Mouse (Mus musculus): ENCODE measurements around the gene Plekhg1. TPM values are rescaled to one million over a fixed set of nuclear protein-coding genes. Genes with fewer than 3 reads are reported as not detected.

Plekhg1 gene
- polyA plus RNA-seq, 1 experiment, result under 0.01 TPM

DNA sequence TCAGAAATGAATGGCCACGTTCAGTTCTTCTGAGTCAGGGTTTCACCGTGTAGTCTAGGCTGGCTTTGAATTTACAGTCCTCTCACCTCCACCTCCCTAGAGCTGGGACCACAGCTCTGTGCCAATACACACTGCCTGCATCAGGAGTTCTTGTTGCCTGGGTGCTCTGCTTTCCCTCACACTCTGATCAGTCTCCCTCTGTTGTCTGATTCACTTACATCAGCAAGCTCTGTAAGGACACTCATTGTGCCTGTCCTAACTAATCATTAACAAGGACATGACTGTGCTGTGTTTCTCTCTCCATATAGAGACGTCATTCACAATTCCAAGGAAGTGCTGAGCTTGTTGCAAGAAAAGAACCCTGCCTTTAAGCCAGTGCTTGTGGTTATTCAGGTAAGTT, 238.2 kb downstream of the Plekhg1 start:
- no peak for TF ChIP-seq MYOD1 (IDR thresholded peaks at IDR 0.05; ENCODE audit: control insufficient read depth in 1 of 3, insufficient read length in 2 of 3, low read depth in 2 of 3)
- no peak for TF ChIP-seq E2F4 (IDR thresholded peaks at IDR 0.05; ENCODE audit: insufficient read depth)
- no peak for TF ChIP-seq USF1 (IDR thresholded peaks at IDR 0.05; ENCODE audit: low read depth)
- no peak for TF ChIP-seq POLR2A (IDR thresholded peaks at IDR 0.05; ENCODE audit: insufficient read length, low read depth)
- no peak for TF ChIP-seq CEBPB (IDR thresholded peaks at IDR 0.05; ENCODE audit: insufficient read depth, poor library complexity, severe bottlenecking)
- no peak for TF ChIP-seq REST (IDR thresholded peaks at IDR 0.05; ENCODE audit: insufficient read depth, insufficient read length)
- no peak for TF ChIP-seq MAX (IDR thresholded peaks at IDR 0.05; ENCODE audit: low read depth)
- TF ChIP-seq POLR2AphosphoS2 (IDR thresholded peaks at IDR 0.05; ENCODE audit: insufficient read length, low read depth), result no peak
- no peak for TF ChIP-seq MYOG (IDR thresholded peaks at IDR 0.05; ENCODE audit: control insufficient read depth in 1 of 3, insufficient read depth in 1 of 3, insufficient read length in 2 of 3, low read depth in 2 of 3)
- no peak for TF ChIP-seq TCF12 (IDR thresholded peaks at IDR 0.05; ENCODE audit: insufficient read depth, poor library complexity, severe bottlenecking)
- no peak for TF ChIP-seq SRF (IDR thresholded peaks at IDR 0.05; ENCODE audit: control insufficient read depth, insufficient read length, low read depth)
- TF ChIP-seq TCF3 (IDR thresholded peaks at IDR 0.05; ENCODE audit: insufficient read length, low read depth), result no peak
- peaks cover 40% of the 10 kb centered on the region for H3K36me3 ChIP-seq (ENCODE audit: control insufficient read depth, insufficient read depth)

DNA sequence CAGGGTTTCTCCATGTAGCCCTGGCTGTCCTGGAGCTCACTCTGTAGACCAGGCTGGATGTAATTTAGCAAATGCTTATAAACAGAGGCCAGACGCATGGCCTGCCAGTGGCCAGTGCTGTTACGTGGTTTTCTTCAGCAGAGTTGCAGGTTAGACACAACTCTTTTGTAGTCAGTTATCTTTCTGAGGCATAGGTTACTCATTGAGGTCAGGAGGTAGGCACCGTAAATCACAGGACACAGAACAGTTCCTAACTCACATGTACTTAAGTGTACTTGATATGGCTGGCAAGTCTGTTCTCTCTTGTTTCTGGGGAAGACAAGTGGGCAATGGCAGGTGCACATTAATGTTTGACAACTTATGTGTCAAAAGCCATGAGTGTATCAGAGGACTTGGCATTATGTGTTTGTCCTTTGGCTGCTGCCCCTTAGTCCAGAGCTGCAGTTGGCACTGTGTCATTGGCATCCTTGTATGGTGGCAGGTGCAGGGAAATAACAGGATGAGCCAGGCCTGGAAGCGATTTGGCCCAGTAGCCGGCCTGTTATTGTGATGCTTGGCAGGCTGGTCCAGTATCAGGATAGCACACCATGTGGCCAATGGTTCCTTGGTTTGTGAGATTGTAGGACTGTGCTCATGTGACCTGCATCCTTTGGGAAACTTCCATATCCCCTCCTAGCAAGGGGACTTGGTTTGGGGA, 238.8 kb downstream of the Plekhg1 start:
- Histone ChIP-seq H3K4me2 (ENCODE audit: low read depth) (no peak overlapping the region), H3K79me2 (ENCODE audit: control insufficient read depth, insufficient read depth) (peaks cover 35% of the 10 kb centered on the region), H3K4me3 (no peak overlapping the region), H3K27me3 (ENCODE audit: control insufficient read depth, insufficient read depth, insufficient read length) (no peaks in the 10 kb centered on the region), H3K36me3 (ENCODE audit: control insufficient read depth, insufficient read depth) (peaks cover 43% of the 10 kb centered on the region), H3ac (ENCODE audit: control insufficient read depth, insufficient read length) (no peak overlapping the region)
- TF ChIP-seq TCF3 (IDR thresholded peaks at IDR 0.05; ENCODE audit: insufficient read length, low read depth) (no peak), MYOG (IDR thresholded peaks at IDR 0.05; ENCODE audit: control insufficient read depth in 1 of 3, insufficient read depth in 1 of 3, insufficient read length in 2 of 3, low read depth in 2 of 3) (no peak), MYOD1 (IDR thresholded peaks at IDR 0.05; ENCODE audit: control insufficient read depth in 1 of 3, insufficient read length in 2 of 3, low read depth in 2 of 3) (no peak), E2F4 (IDR thresholded peaks at IDR 0.05; ENCODE audit: insufficient read depth) (no peak), TCF12 (IDR thresholded peaks at IDR 0.05; ENCODE audit: insufficient read depth, poor library complexity, severe bottlenecking) (no peak), MAX (IDR thresholded peaks at IDR 0.05; ENCODE audit: low read depth) (no peak)

More for the DNA sequence above, 238.2 kb downstream of the Plekhg1 start:
- Histone ChIP-seq H3ac (ENCODE audit: control insufficient read depth, insufficient read length) (no peak overlapping the region), H3K4me2 (ENCODE audit: low read depth) (no peak overlapping the region), H3K4me3 (no peak overlapping the region), H3K27me3 (ENCODE audit: control insufficient read depth, insufficient read depth, insufficient read length) (no peaks in the 10 kb centered on the region), H3K79me2 (ENCODE audit: control insufficient read depth, insufficient read depth) (peaks cover 38% of the 10 kb centered on the region)

DNA sequence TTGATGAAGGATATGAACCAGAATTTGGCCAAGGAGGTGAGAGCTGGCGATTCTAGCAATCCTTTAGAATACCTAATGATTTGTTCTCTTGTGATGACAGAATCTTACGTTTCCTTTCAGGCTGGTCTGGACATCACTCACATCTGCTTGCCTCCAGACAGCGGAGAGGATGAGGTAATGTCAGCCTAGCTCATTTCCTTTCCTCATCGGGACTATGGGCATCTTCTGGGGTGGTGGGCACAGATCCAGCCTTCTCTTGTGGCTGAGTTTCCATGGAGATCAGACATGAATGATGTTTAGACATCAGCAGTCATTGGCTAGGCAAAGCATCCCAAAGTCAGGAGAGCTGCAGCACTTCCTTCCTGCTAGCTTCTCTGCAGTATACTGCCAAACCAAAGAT, 240.1 kb downstream of the Plekhg1 start:
- Histone ChIP-seq H3ac (ENCODE audit: control insufficient read depth, insufficient read length) (no peak overlapping the region), H3K79me2 (ENCODE audit: control insufficient read depth, insufficient read depth) (peaks cover 22% of the 10 kb centered on the region), H3K36me3 (ENCODE audit: control insufficient read depth, insufficient read depth) (peaks cover 52% of the 10 kb centered on the region), H3K4me2 (ENCODE audit: low read depth) (no peak overlapping the region), H3K4me3 (no peak overlapping the region), H3K27me3 (ENCODE audit: control insufficient read depth, insufficient read depth, insufficient read length) (no peaks in the 10 kb centered on the region)
- TF ChIP-seq E2F4 (IDR thresholded peaks at IDR 0.05; ENCODE audit: insufficient read depth), result no peak
- no peak for TF ChIP-seq MYOG (IDR thresholded peaks at IDR 0.05; ENCODE audit: control insufficient read depth in 1 of 3, insufficient read depth in 1 of 3, insufficient read length in 2 of 3, low read depth in 2 of 3)
- TF ChIP-seq TCF3 (IDR thresholded peaks at IDR 0.05; ENCODE audit: insufficient read length, low read depth), result no peak
- no peak for TF ChIP-seq SRF (IDR thresholded peaks at IDR 0.05; ENCODE audit: control insufficient read depth, insufficient read length, low read depth)
- TF ChIP-seq MAX (IDR thresholded peaks at IDR 0.05; ENCODE audit: low read depth), result no peak
- TF ChIP-seq TCF12 (IDR thresholded peaks at IDR 0.05; ENCODE audit: insufficient read depth, poor library complexity, severe bottlenecking), result no peak
- TF ChIP-seq REST (IDR thresholded peaks at IDR 0.05; ENCODE audit: insufficient read depth, insufficient read length), result no peak
- TF ChIP-seq USF1 (IDR thresholded peaks at IDR 0.05; ENCODE audit: low read depth), result no peak

DNA sequence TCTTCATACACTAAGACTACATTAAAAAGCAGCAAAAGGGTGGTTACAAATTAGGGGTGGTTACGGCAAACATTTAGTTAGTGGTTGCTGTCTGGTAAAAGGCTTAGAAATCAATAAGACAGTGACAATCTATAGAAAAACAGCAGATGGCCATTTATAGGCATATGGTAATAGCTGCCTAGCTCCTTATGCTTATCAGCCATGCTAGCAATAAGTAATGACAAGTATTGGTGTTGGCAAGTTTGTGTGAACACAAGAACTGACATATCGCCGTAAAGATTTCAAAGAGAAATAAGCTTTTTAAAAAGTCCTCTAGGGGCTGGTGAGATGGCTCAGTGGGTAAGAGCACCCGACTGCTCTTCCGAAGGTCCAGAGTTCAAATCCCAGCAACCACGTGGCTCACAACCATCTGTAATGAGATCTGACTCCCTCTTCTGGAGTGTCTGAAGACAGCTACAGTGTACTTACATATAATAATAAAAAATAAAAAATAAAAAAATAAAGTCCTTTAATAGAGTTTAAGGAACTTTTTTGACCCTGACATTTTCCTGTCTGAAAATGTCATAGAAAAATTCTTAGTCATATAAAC, 250.2 kb downstream of the Plekhg1 start:
- TF ChIP-seq TCF12 (IDR thresholded peaks at IDR 0.05; ENCODE audit: insufficient read depth, poor library complexity, severe bottlenecking), result no peak
- no peak for TF ChIP-seq CEBPB (IDR thresholded peaks at IDR 0.05; ENCODE audit: insufficient read depth, poor library complexity, severe bottlenecking)
- no peak for TF ChIP-seq POLR2AphosphoS2 (IDR thresholded peaks at IDR 0.05; ENCODE audit: insufficient read length, low read depth)
- no peak for TF ChIP-seq E2F4 (IDR thresholded peaks at IDR 0.05; ENCODE audit: insufficient read depth)
- Histone ChIP-seq H3K4me2 (ENCODE audit: low read depth) (no peak overlapping the region), H3K36me3 (ENCODE audit: control insufficient read depth, insufficient read depth) (peaks cover 47% of the 10 kb centered on the region), H3K79me2 (ENCODE audit: control insufficient read depth, insufficient read depth) (no peaks in the 10 kb centered on the region), H3ac (ENCODE audit: control insufficient read depth, insufficient read length) (no peak overlapping the region), H3K4me3 (no peak overlapping the region), H3K27me3 (ENCODE audit: control insufficient read depth, insufficient read depth, insufficient read length) (no peaks in the 10 kb centered on the region)

Measured in myocyte (in vitro differentiated cells).